Mouse (Mus musculus): ENCODE data around the gene Msi2. TPM values are rescaled to one million over a fixed set of nuclear protein-coding genes. Genes with fewer than 3 reads are reported as not detected.

The Msi2 gene
- polyA plus RNA-seq, 1 experiment from 2014 or later = 17.9 TPM

GRCm38 (mm10) chr11:88557828-88558580 lies 160.3 kb downstream of the Msi2 start:
- 55% methylated on average over 6 of the region's 6 CpGs for WGBS
- no peaks in the 10 kb centered on the region for H3K27me3 ChIP-seq (ENCODE audit: control insufficient read depth, insufficient read depth, low read length)
- no peak overlapping the region for H3K9ac ChIP-seq (replicated peaks; ENCODE audit: low read depth, low read length)
- peak; percentile 10; the same call in 1 of the 2 replicates for ATAC-seq (ENCODE audit: insufficient number of reproducible peaks, insufficient read depth, low FRiP score, low read depth)
- no peak overlapping the region for H3K4me2 ChIP-seq (replicated peaks; ENCODE audit: low read depth, low read length)
- H3K27ac ChIP-seq (ENCODE audit: low read length) = peak overlapping the region; percentile 29; the same call in 1 of the 2 replicates
- no peaks in the 10 kb centered on the region for H3K36me3 ChIP-seq (ENCODE audit: control insufficient read depth, insufficient read depth, low read length)
- H3K4me3 ChIP-seq (ENCODE audit: low read depth, low read length) = no peak overlapping the region
- H3K9me3 ChIP-seq (ENCODE audit: control insufficient read depth, low read depth, low read length) = no peaks in the 10 kb centered on the region
- peaks cover 67% of the 10 kb centered on the region for H3K4me1 ChIP-seq (ENCODE audit: control insufficient read depth, insufficient read depth, low read length)

DNA sequence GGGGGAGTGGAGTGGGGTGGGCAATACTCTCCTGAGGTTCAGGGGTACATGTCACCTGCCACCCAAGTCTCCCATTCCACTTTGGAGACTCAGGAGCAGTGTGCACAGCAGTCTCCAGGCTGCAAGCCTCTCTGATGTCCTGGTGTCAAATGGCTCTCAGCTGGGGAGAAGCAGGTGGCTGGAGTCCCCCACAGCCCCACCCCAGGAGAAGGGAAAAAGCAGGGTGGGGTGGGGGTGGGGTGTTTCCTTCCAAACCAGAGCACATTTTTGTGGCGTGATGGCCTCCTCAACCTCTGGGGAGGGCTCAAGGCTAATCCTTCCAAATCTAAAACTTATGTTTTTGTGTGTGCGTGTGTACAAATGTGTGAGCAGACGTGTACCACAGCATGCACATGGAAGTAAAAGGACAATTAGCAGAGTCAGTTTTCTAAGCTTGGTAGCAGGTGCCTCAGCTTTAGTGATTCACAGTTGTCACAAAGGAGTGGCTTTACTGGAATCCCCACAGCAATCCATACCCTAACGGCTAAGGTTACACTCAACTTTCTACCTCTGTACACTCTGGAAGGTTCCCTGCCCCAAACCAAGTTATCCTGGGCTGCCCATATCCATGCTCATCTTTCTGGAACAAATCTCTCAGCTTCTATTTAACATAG lies 161.1 kb downstream of the Msi2 start:
- H3K27me3 ChIP-seq (ENCODE audit: control insufficient read depth, insufficient read depth, low read length) = no peaks in the 10 kb centered on the region
- 49% methylated on average over 4 of the region's 4 CpGs for WGBS
- no peak overlapping the region for H3K4me2 ChIP-seq (replicated peaks; ENCODE audit: low read depth, low read length)
- ATAC-seq (ENCODE audit: insufficient number of reproducible peaks, insufficient read depth, low FRiP score, low read depth) = no peak
- no peaks in the 10 kb centered on the region for H3K36me3 ChIP-seq (ENCODE audit: control insufficient read depth, insufficient read depth, low read length)
- no peak overlapping the region for H3K4me3 ChIP-seq (ENCODE audit: low read depth, low read length)
- no peak overlapping the region for H3K9ac ChIP-seq (replicated peaks; ENCODE audit: low read depth, low read length)
- peak overlapping the region; percentile 29; the same call in 1 of the 2 replicates for H3K27ac ChIP-seq (ENCODE audit: low read length)
- no peaks in the 10 kb centered on the region for H3K9me3 ChIP-seq (ENCODE audit: control insufficient read depth, low read depth, low read length)
- peaks cover 71% of the 10 kb centered on the region for H3K4me1 ChIP-seq (ENCODE audit: control insufficient read depth, insufficient read depth, low read length)

- Histone ChIP-seq H3K36me3 (ENCODE audit: control insufficient read depth, insufficient read depth, low read length) (no peaks in the 10 kb centered on the region), H3K9ac (replicated peaks; ENCODE audit: low read depth, low read length) (no peak overlapping the region), H3K4me2 (replicated peaks; ENCODE audit: low read depth, low read length) (no peak overlapping the region), H3K9me3 (ENCODE audit: control insufficient read depth, low read depth, low read length) (no peaks in the 10 kb centered on the region), H3K4me1 (ENCODE audit: control insufficient read depth, insufficient read depth, low read length) (peaks cover 69% of the 10 kb centered on the region), H3K27me3 (ENCODE audit: control insufficient read depth, insufficient read depth, low read length) (no peaks in the 10 kb centered on the region), H3K4me3 (ENCODE audit: low read depth, low read length) (no peak overlapping the region), H3K27ac (ENCODE audit: low read length) (peak overlapping the region; percentile 75)
- ATAC-seq (ENCODE audit: insufficient number of reproducible peaks, insufficient read depth, low FRiP score, low read depth) = no peak
- WGBS = 27% methylated on average over 6 of the region's 6 CpGs
Measured at GRCm38 (mm10) chr11:88555902-88556549, 162.3 kb downstream of the Msi2 start.

DNA sequence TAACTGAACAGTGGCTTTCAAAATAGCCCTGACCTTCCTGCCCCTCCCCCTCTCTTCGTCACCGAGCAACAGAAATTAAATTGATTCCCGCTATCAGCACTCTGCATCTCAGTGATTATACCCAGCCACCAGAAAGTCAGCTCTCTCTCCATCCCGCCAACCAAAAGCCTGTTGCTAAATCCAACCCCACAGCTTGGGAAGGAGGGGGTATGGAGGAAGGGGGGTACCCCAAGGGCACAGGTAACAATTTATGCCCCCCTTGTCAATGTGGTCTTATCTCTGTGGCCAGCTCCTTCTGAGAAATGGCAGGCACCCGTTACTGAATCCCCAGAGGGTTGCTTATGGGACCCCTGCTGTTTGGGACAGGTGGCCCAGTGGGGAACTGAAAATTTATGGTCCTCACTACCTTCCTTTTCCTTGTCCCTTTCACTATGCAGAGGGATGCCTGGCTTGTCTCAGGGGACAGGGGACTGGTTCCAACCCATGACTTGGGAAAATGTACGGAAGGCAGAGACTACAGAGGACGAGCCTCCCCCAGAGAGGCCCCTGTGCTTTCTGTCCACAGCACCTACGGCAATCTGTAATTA lies 163.0 kb downstream of the Msi2 start:
- no peak overlapping the region for H3K9ac ChIP-seq (replicated peaks; ENCODE audit: low read depth, low read length)
- peaks cover 72% of the 10 kb centered on the region for H3K4me1 ChIP-seq (ENCODE audit: control insufficient read depth, insufficient read depth, low read length)
- no peaks in the 10 kb centered on the region for H3K36me3 ChIP-seq (ENCODE audit: control insufficient read depth, insufficient read depth, low read length)
- ATAC-seq (ENCODE audit: insufficient number of reproducible peaks, insufficient read depth, low FRiP score, low read depth) = no peak
- 48% methylated on average over 8 of the region's 8 CpGs for WGBS
- H3K4me3 ChIP-seq (ENCODE audit: low read depth, low read length) = no peak overlapping the region
- H3K9me3 ChIP-seq (ENCODE audit: control insufficient read depth, low read depth, low read length) = no peaks in the 10 kb centered on the region
- no peak overlapping the region for H3K4me2 ChIP-seq (replicated peaks; ENCODE audit: low read depth, low read length)
- peak overlapping the region; percentile 75 for H3K27ac ChIP-seq (ENCODE audit: low read length)
- no peaks in the 10 kb centered on the region for H3K27me3 ChIP-seq (ENCODE audit: control insufficient read depth, insufficient read depth, low read length)

- Histone ChIP-seq H3K4me1 (ENCODE audit: control insufficient read depth, insufficient read depth, low read length) (peaks cover 70% of the 10 kb centered on the region), H3K27me3 (ENCODE audit: control insufficient read depth, insufficient read depth, low read length) (no peaks in the 10 kb centered on the region), H3K4me2 (replicated peaks; ENCODE audit: low read depth, low read length) (no peak overlapping the region), H3K4me3 (ENCODE audit: low read depth, low read length) (no peak overlapping the region), H3K9me3 (ENCODE audit: control insufficient read depth, low read depth, low read length) (no peaks in the 10 kb centered on the region), H3K9ac (replicated peaks; ENCODE audit: low read depth, low read length) (no peak overlapping the region), H3K27ac (ENCODE audit: low read length) (peak overlapping the region; percentile 49; the same call in 1 of the 2 replicates), H3K36me3 (ENCODE audit: control insufficient read depth, insufficient read depth, low read length) (no peaks in the 10 kb centered on the region)
- WGBS = 60% methylated on average over 11 of the region's 11 CpGs
- ATAC-seq (ENCODE audit: insufficient number of reproducible peaks, insufficient read depth, low FRiP score, low read depth) = no peak
Measured at GRCm38 (mm10) chr11:88553521-88554310, 164.6 kb downstream of the Msi2 start.

GRCm38 (mm10) chr11:88552987-88553386 lies 165.3 kb downstream of the Msi2 start:
- no peaks in the 10 kb centered on the region for H3K9me3 ChIP-seq (ENCODE audit: control insufficient read depth, low read depth, low read length)
- no peak overlapping the region for H3K4me3 ChIP-seq (ENCODE audit: low read depth, low read length)
- peaks cover 69% of the 10 kb centered on the region for H3K4me1 ChIP-seq (ENCODE audit: control insufficient read depth, insufficient read depth, low read length)
- no peak overlapping the region for H3K4me2 ChIP-seq (replicated peaks; ENCODE audit: low read depth, low read length)
- no peak for ATAC-seq (ENCODE audit: insufficient number of reproducible peaks, insufficient read depth, low FRiP score, low read depth)
- peak overlapping the region; percentile 49; the same call in 1 of the 2 replicates for H3K27ac ChIP-seq (ENCODE audit: low read length)
- H3K27me3 ChIP-seq (ENCODE audit: control insufficient read depth, insufficient read depth, low read length) = no peaks in the 10 kb centered on the region
- no peak overlapping the region for H3K9ac ChIP-seq (replicated peaks; ENCODE audit: low read depth, low read length)
- no peaks in the 10 kb centered on the region for H3K36me3 ChIP-seq (ENCODE audit: control insufficient read depth, insufficient read depth, low read length)
- 31% methylated on average over 8 of the region's 8 CpGs for WGBS

- no peak overlapping the region for H3K9ac ChIP-seq (replicated peaks; ENCODE audit: low read depth, low read length)
- H3K27ac ChIP-seq (ENCODE audit: low read length) = no peak overlapping the region
- no peak for ATAC-seq (ENCODE audit: insufficient number of reproducible peaks, insufficient read depth, low FRiP score, low read depth)
- H3K27me3 ChIP-seq (ENCODE audit: control insufficient read depth, insufficient read depth, low read length) = no peaks in the 10 kb centered on the region
- no peaks in the 10 kb centered on the region for H3K36me3 ChIP-seq (ENCODE audit: control insufficient read depth, insufficient read depth, low read length)
- H3K4me1 ChIP-seq (ENCODE audit: control insufficient read depth, insufficient read depth, low read length) = peaks cover 68% of the 10 kb centered on the region
- H3K9me3 ChIP-seq (ENCODE audit: control insufficient read depth, low read depth, low read length) = no peaks in the 10 kb centered on the region
- no peak overlapping the region for H3K4me3 ChIP-seq (ENCODE audit: low read depth, low read length)
- 76% methylated on average over 6 of the region's 6 CpGs for WGBS
- no peak overlapping the region for H3K4me2 ChIP-seq (replicated peaks; ENCODE audit: low read depth, low read length)
Measured at GRCm38 (mm10) chr11:88552385-88552784, 165.9 kb downstream of the Msi2 start.

All from stomach, embryonic 14.5 days (tissue).